Mouse (Mus musculus): ENCODE measurements at regions not wholly inside any gene's neighbourhood (a gene's known extent, or its start where the extent isn't known, plus 50 kb on each side); places are given as distances from the start of the nearest gene placed in this dataset.
"Not testable (repeated sequence)": the region's sequence is repeated elsewhere in the genome, so short reads cannot be mapped to it uniquely, and the experiment has no call there.

DNA sequence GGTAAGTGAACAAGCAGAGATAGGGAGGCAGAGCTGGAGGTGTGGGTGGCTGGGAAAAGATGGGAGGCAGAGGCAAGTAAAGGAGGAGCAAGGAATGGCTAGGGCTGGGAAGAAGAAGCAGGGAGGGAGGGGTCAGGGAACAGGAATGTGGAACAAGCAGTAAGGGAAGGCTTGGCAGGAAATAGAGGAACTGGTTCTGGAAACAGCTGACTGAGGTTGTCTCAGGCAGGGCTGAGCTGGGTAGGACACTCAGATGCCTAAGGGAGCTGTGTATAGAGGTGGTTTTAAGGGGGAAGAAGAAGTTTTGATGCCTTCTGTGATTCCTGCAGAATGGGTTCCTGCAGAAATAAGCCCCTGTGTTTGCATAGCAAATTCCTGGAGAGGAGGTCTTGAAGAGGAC lies 92.7 kb downstream of the Nucb2 start:
- no peak for DNase-seq

DNA sequence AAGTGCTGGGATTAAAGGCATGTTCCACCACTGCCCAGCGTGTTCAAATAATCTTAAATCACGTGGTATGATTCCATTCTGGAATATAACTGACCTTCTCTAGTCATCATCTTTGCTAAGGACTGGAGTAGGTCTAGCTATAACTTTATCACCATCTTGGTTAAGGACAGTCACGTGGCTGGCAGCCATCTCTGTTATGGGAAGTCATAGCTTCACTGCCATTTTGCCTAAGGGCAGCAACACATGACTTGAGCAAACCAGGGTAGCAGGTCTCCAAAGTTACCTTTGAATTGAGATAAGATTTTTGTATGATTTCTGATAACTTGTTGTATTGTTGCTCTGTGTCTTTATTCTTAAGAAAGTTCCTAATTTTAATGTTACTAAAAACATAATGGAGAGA lies 96.2 kb downstream of the Nucb2 start:
- no peak for DNase-seq

DNA sequence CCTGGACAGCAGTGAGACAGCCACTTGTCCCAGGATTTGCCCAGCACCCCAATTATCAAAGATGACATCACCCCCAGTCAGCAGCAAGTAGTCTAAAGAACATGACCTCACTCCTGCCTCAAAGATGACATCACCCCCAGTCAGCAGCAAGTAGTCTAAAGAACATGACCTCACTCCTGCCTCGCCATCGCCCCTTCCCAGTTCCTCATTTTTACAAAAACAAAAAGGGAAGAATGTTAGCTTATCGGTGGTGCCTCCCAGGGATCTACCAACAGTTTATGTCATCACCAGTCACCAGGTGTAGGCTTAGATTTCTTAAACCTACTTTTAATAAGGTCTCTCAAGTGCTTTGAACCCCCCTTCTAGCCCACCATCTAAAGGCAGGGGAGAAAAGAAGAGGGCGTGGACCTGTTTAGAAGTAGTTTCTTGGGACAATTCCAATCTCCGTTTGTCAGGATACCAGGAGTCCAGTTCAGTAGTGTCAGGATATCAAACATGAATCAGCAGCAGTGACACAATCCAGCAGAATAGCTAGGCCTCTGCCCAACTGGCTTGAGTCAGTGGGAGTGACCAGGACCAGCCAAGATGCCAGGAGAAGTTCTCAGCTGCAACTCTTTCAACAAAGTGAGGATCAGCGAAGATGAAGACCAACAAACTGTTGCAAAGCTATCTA lies 99.1 kb downstream of the Nucb2 start:
- no peak for DNase-seq

DNA sequence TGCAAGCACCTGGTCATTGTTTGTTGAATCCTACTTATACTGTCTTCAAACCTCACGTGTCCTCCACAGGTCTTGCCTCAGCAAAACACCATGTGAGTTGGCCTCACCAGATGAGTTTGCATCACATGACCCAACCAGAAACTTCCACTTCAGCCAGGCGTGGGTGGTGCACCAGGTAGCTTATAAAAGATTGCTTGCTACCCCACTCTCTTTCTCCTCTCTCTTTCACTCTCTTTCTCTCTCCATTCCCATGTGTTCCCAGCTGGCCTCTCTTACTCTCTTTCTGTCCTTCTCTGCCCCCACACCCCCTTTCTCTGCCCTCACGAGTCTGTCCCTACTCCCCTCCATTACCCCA lies 99.6 kb downstream of the Nucb2 start:
- no peak for DNase-seq

DNA sequence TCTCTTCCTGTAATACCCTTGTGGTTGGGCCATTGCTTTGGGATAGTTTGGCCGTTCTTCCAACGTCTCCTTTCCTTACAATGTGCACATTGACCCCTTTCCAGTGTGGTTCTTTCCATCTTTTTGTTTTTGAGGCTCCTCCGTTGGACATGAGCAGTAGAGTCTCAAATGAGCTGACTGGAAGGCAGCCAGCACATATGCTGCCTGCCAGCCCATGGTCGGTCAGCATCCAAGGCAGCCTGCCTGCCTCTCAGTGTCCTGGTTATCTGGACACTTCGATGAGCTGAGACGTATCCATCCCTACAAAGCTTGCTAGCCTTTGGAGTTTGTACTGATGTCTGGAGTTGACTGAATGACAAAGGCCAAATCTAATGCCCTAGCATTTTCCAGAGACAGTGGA lies 102.1 kb downstream of the Nucb2 start:
- DNase-seq, result no peak

DNA sequence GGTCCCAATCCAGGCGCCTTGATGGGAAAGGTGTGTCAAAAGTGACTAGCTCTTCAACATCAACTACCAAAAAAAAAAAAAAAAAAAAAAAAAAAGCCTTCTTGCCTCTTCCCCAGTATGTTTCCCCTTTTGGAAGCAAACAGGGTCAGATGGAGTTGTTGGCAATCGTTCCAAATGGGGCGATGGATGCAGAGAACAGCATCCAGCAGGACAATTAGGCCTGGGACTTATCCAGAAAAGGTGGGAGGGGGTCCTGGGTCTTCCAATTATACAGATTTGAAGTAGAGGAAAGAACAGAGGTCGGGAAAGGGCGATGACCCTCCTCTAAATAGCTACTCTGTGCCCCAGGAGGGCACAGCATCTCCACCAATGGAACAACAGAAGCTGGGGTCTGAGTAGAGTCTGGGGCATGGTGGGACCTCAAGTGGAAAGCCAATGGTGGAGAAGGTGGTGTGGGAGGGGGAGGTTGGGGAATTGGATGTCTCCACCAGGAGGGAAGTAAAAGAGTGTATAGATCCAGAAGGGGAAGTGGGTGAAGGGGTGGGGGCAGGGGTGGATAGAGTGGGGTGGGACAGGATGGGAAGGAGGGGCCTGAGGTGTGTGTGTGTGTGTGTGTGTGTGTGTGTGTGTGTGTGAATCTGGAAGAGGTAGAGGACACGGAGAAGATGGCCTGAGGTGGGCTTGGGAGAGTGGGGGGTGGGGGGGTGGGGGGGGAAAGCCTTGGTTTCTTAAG lies 102.7 kb downstream of the Nucb2 start:
- DNase-seq, result no peak

DNA sequence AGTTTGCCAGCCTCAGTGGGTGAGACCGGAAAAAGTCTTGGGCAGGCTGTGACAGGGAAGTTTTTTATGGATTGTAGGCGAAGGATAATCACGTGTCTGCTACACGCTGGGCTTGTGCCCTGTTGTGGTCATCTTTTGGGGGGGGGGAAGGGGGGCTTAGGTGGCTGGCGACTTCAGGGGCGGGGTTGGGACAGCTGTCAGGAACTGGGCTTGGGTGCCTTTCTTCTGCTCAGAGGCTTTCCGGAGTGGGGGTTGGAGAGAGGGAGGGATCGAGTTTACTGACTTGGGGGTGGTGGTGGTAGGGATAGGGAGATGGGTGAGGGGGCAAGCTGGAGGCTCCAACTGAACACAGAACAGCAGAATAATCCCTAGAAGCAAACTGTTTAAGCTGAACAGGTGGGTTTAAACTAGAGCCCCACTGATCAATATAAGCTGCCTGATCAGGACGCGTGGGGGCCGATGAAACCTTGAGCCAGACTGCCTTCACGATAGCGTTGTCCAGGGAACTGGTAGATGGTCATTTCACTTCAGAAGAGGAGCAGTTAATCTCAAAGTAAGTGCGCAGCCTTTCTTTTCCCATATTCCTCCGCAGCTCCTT lies 103.6 kb downstream of the Nucb2 start:
- no peak for DNase-seq

DNA sequence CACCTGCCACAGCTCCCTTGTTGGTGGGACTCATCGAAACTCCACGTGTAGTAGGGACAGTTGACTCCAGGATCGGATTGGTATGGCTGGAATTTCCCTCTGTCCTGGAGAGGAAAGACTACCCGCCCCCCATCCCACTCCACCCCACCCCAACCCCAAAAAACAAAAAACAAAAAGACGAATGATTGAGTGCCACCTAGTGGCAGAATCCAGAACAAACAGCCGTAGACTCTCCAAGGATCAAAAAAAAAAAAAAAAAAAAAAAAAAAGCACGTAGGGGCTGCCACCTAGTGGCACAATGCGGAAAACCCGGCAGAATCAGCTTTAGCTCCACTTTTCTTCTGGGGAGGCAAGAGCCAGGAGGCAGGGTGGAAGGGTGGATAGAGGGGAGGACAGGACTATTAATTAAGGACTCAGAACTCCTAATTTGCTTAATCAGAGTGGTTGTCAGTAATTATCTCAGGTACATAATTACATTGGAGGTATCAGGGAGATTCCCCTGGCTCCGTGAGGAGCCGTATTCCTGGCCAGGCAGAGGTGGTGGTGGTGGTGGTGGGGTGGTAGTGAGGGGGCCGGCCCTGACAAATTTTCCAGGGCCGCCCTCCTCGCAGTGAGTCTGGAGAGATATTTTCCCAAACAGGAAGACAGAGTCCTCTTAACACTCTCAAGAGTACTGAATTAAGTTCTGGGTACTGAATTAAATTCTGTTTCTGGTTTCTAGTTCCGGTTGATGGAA lies 104.3 kb downstream of the Nucb2 start:
- peak; percentile 70 for DNase-seq

DNA sequence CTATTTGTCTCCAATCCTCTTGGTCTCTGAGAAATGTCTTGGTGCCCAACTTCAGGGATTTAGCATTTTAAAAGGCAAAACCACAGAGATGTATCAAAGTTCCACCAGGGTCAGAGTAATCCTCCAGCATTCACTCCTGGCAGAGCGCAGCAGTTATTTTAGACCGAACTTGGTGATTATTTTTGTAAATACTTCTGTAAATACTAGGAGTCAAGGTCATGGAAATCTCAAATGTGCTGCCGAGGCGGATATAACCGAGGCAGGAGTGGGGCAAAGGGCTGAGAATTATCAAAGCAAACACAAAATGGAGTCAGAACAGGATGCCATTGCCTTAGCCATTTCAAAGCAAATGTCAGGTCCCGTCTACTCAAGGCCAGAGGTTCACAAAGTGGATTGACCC lies 105.2 kb downstream of the Nucb2 start:
- no peak for DNase-seq

DNA sequence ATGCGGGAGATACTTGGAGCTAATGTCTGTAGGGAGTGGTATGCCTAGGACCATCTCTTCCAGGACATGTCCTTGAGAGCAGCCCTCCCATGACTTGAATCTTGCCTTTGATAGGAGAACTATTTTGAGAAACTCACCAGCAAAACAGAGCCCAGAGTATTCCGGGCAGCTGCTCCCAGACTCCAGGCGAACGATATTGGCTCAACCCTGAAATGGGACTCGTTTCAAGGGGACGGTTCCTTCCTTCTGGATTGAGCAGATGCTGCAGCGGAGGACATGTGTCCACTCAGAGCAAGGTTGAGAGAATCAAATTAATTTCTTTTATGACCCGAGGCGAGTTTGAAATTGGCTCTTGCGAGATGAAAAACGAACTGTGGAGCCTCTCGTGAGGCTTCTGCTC lies 105.7 kb downstream of the Nucb2 start:
- no peak for DNase-seq

DNA sequence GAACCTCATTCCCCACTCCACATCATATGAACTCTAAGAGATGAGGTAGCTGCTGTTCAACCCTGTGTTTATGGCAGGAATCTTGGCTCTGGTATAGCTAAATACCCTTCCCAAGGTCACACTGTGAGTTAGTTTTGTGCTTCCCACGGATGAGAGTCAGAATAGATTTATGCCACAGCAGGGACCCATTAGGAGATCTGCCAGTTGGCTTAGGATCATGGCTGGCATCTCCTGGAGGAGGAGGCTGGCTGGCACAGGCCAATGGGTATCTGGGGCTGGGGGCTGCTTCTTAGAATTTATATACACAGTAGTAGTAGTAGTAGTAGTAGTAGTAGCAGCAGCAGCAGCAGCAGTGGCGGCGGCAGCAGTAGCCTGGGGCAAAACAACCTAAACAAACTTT lies 111.8 kb downstream of the Nucb2 start:
- DNase-seq, result peak; percentile 61

DNA sequence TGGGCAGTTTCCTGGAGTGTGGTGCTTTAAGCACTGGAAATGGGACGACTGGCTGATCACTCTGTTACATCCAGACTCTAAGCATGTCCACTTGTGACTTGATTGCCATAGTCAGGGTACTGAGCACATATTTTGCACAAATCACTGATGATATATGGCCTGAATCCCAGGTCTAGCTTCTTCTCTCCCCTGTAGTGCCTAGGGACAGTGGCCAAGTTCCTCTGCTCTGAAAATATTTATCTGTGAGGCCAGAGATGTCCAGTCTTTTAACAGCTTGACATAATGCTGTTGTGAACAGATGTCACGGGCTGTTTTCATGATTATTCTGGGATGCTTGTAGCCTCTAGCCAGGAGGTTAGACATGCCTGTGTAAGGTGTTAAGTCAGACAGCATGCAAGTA lies 115.5 kb downstream of the Nucb2 start:
- no peak for DNase-seq

DNA sequence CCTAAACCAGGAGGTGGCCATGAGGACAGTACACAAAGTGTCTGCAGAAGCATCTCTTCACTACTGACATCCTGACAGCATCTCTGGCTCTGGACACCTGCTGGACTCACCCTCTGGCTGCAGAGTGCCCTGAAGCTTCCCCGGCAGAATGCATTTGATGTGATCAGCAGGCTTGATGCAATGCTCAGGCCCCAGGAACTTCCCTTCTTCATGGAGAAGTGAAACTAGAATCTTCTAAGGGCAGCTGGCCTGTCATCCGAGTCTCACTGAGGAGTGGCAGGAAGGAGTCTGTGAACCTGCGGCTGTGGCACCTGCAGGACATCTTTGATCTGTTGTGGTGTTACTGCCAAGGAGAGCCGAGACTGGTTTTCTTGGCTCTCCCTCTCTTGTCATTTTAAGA lies 116.2 kb downstream of the Nucb2 start:
- no peak for DNase-seq

DNA sequence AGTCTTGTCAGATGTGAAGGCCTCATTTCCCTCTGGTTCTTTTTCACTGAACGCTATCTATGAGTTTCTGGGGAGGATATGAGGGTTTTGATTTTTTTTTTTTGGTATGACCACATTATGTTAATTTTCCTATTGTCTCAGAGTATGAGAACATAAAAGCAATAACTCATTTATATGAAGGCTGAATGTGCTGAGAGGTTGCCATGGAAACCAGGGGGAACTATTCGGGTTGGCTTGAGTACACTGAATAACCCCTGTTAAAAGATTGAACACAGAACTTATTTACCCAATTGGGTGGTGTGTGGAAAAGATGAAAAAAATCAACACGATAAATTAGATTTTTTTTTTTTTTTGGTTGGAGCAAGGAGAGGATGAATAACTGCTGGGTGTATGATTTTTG lies 129.0 kb downstream of the Nucb2 start:
- DNase-seq, result no peak

DNA sequence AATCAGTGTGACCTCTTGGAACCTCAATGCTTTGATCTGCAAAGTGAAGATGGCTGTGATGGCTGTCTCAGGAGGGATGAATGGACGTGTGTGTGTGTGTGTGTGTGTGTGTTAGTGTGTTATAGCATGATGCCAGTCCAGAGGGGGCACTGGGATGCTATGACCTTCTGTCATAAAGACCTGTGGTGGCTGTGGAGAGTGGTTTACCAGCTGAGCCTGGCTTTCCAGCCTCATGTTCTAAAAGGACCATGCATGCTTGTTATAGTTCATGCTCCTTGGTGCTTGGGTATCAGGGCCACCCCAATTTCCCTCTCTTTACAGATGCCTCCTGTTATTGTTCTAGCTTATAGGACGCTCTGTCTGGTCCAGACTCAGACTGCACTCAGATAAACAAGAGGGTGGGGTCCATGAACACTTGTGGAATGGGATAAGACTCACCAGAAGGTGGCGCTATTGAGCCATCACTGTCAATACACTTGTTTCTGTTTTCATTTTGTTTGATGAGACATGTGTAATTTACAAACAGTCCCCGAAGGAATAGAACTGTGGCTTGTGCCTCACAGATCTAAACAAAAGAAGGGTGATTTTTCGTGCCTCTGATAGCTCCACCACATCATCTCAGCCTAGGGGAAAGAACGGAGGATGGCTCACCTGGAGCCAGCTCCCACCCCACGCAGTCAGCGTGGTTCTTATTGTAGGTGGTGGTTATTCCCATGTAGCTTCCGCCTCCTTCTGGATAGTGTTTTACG lies 140.9 kb downstream of the Nucb2 start:
- DNase-seq, result peak; percentile 70

DNA sequence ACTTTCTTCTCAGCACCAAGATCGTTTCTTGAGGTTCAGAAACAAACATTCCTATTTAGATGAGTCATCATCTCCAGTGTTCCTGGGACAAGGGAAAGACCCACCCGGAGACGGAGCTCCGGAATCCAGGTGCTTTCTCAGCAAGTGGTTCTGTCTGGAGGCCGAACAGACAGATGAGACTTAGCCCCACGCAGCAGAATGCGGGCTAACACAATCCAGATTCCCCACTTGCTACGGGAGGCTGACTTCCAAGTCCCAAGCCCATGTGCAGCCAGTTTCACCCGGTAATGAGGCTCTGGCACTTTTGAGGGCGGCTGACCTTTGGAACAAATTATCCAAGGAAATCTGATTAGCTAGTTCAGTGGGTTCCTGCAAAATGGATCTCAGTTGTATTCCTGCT lies 150.3 kb downstream of the Nucb2 start:
- no peak for DNase-seq

DNA sequence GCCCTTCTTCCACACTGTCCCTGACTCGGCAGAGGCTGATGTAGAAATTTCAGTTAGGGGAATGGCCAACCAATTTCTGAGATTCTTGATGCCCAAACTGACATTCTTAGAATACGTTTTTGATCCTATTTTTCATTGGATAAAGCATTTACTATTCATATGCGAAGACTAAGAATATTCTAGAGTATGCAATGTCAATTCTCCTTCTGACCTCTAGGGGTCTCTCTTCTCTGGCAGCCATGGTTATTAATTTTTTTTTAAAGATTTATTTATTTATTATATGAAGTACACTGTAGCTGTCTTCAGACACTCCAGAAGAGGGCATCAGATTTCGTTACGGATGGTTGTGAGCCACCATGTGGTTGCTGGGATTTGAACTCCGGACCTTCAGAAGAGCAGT lies 152.9 kb downstream of the Nucb2 start:
- not testable (repeated sequence) for DNase-seq

DNA sequence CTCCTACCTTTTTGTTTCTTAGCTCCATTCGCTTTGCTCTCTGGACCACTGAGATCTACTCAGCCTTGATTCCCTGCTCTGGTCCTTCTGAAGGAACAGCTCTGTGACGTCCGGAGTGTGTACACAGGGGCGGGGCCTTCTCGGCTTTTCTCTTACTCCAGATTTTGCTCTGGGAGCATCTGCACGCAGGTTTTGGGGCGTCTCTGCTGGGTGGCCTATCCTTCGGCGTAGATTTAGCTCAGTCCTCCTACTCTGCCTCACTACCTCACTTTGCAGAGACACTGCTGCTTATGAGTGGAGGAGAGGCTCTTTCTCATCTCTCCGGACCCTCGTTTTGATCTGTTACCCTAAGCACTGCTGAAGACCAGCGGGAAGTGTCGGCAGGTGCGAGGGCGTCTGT lies 161.4 kb downstream of the Nucb2 start:
- DNase-seq, result no peak

DNA sequence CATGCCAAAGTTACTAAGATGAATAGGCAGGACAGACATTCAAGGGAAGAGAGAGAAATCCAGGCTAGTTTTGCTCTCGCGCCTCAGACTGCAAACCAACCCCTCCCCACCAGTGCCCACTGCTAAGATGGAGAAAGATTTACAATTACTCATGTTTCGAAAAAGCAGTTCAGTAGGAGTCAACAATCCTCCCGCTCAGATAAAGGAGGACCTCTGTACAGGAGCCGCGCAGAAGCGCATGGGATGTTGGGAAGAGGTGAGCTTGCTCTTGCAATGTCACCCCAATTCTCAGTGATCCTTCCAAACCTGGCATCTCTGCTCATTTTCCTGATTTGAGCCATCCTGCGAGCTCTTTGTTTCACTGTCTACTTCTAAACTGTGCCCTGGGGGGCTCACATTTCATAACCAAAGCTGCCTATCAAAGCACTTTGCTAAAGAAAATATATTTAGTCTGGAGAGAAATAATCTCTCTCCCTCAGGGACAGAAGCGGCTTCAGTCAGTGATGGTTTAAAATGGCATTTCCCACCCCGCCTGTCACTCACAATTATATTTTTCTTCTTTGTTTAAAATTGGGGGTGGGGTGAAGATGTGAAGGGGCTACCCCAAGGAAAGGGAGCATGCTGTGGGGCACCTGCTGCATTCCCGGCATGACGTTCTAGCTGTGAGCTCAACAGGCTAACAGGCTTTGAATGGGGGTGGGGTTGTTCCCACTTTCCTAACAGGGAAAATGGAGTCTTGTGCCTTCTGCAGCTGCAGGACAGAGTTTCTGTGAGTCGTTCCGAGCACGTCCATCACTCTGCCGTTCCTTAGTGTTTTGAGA lies 170.2 kb downstream of the Nucb2 start:
- DNase-seq, result no peak

DNA sequence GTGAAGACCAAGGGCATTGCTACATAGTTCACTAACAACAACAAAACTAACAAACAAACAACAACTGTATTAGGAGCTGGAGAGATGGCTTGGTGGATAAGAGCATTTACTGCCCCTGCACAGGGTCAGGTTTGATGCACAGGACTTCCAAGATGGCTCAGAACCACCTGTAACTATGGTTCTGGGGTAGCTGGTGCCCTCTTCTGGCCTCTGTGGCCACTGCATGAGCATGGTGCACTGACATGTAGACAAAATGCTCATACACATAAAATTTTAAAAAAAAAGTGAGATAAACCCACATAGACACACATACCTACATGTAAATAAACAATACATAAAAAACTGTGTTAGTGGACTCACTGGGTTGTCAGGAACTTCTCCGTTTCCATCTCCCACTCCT lies 172.5 kb downstream of the Nucb2 start:
- no peak for DNase-seq

DNA sequence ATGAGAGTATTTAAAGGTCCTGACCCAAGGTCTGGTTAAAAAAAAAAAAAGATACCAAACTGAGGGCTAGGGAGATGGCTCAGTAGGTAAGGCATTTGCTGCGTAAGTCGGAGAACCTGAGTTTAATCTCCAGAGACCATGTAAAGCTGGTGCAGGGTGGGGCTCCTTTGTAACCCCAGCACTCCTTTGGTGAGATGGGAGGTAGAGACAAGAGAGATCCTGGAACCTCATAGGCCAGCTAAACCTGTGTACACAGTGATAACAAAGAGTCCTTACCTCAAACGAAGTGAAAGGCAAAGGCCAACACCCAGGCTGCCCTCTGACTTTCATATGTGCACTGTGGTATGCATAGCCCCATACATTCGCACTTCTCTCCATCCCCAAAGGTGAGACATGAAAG lies 175.0 kb downstream of the Nucb2 start:
- DNase-seq, result no peak

DNA sequence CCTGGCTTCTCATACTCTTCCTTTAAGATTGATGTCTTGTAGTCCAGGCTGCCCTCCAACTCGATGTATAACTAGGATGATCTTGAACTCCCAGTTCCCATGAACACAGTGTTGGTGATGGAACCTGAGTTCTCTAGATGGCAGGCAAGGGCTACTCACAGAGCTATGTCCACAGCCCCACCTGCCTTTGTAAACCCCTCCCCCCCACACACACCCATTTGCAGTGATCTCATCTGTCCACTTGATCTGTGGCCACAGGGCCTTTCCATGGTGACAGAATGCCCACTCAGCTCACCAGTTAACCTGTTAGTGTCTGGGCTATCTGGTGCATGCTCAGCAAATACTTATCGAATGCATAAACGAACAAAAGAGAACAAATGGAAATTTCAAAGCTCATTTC lies 176.4 kb downstream of the Nucb2 start:
- DNase-seq, result no peak
